Mouse (Mus musculus): ENCODE data around the gene Nlrp3.

DNA sequence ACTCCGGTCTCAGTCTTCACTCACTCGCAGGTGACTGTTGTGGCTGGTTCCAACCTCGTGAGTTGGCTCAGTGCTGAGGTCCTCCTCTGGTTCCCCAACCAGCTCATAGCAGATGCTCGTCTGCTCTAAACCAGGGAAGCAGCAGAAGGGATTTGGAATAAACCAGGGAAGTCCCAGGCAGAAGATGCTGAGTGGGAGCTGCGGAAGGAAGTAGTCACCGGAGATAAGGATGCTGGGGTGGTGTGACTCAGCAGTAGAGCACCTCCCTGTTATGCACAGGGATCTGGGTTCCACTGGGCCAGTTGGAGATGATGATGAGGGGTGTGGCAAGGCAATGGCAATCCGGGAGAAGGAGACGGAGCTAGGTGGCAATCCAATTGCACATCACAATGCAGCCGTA, 2.6 kb downstream of the Nlrp3 start:
- no peak for TF ChIP-seq CTCF (IDR thresholded peaks at IDR 0.05; ENCODE audit: extremely low read depth, insufficient read depth, insufficient read length, insufficient replicate concordance)
- no peak for TF ChIP-seq POLR2A (IDR thresholded peaks at IDR 0.05; ENCODE audit: low read depth, low read length)

All from spleen, adult 2 months (tissue).